Mouse (Mus musculus) hindbrain, embryonic 10.5 days (tissue): ENCODE results near the gene Luc7l3. TPM values are rescaled to one million over a fixed set of nuclear protein-coding genes. Genes with fewer than 3 reads are reported as not detected.

Source experiments
- DNase-seq: peaks from one replicate; pipeline ENCODE4 v3.0.0-alpha.2; 2017; ENCODE audit warnings: low spot score
- H3K27ac ChIP-seq: fragments of 300-500 bp; sonication (generic); 2 replicates; pipeline ENCODE4 v1.5.1; 2016; ENCODE audit warnings: mild to moderate bottlenecking, moderate library complexity
- H3K27me3 ChIP-seq: fragments of 300-500 bp; sonication (generic); 2 replicates; pipeline ENCODE4 v1.6.1; 2016; ENCODE audit warnings: mild to moderate bottlenecking; ENCODE audit not compliant: poor library complexity, insufficient read depth, severe bottlenecking
- H3K36me3 ChIP-seq: fragments of 300-500 bp; sonication (generic); 2 replicates; pipeline ENCODE4 v1.6.1; 2016; ENCODE audit warnings: mild to moderate bottlenecking, moderate library complexity
- H3K4me1 ChIP-seq: fragments of 300-500 bp; sonication (generic); replicated peaks from 2 replicates; pipeline ENCODE4 v1.6.1; 2016; ENCODE audit warnings: mild to moderate bottlenecking
- H3K4me3 ChIP-seq: fragments of 300-500 bp; sonication (generic); 2 replicates; pipeline ENCODE4 v1.5.1; 2016; ENCODE audit warnings: mild to moderate bottlenecking, moderate library complexity
- H3K9me3 ChIP-seq: fragments of 300-500 bp; sonication (generic); 2 replicates; pipeline ENCODE4 v1.6.1; 2016; ENCODE audit warnings: mild to moderate bottlenecking, moderate library complexity
- WGBS: fragments of 180-500 bp; shearing (Covaris S2); methylation state at CpG from one replicate; pipeline ENCODE4 v1.1.7; 2016; 5-methylcytosine and 5-hydroxymethylcytosine counted together
- polyA plus RNA-seq: library from polyadenylated mRNA; unstranded; fragments of >200 nt; fragmentation: Nextera tagmentation; extraction: Ambion mirVana; gene quantifications from 2 replicates; pipeline ENCODE4 v1.2.1, GENCODE M21; 2016

Luc7l3 gene
- 72.3 and 103 TPM in 2 replicates for polyA plus RNA-seq

- under 1% methylated on average over 36 of the region's 36 CpGs for WGBS
These were observed at the start of gene Luc7l3 for GRCm38 (mm10) chr11:94321931-94322400. Gene Luc7l3, minus strand, starts transcription at chr11:94321988.

GRCm38 (mm10) chr11:94370809-94371208 is 49.0 kb upstream of the Luc7l3 start:
- peaks cover 14% of the 10 kb centered on the region; the same call in 1 of the 2 replicates for H3K27me3 ChIP-seq
- peaks cover 19% of the 10 kb centered on the region for H3K4me1 ChIP-seq
- no peak overlapping the region for H3K4me3 ChIP-seq
- WGBS: 44% methylated on average over 5 of the region's 5 CpGs
- H3K27ac ChIP-seq: no peak overlapping the region
- H3K36me3 ChIP-seq: no peaks in the 10 kb centered on the region
- peaks cover 5% of the 10 kb centered on the region; the same call in 1 of the 2 replicates for H3K9me3 ChIP-seq
- no peak for DNase-seq

More at GRCm38 (mm10) chr11:94321931-94322400, at the start of gene Luc7l3:
- Histone ChIP-seq H3K4me3 (peak within 1 kb of the TSS; percentile 90), H3K27ac (peak within 1 kb of the TSS; percentile 99), H3K27me3 (no peaks in the 10 kb centered on the region), H3K9me3 (no peaks in the 10 kb centered on the region), H3K4me1 (peaks cover 43% of the 10 kb centered on the region), H3K36me3 (peaks cover 30% of the 10 kb centered on the region)
- DNase-seq: peak; percentile 93

GRCm38 (mm10) chr11:94369981-94370380 is 48.2 kb upstream of the Luc7l3 start:
- DNase-seq: no peak
- H3K27ac ChIP-seq: no peak overlapping the region

GRCm38 (mm10) chr11:94365340-94365739 is 43.6 kb upstream of the Luc7l3 start:
- Histone ChIP-seq H3K27me3 (peaks cover 3% of the 10 kb centered on the region; the same call in 1 of the 2 replicates), H3K36me3 (no peaks in the 10 kb centered on the region), H3K4me3 (no peak overlapping the region), H3K4me1 (peaks cover 5% of the 10 kb centered on the region; the same call in 1 of the 2 replicates), H3K9me3 (peaks cover 5% of the 10 kb centered on the region; the same call in 1 of the 2 replicates), H3K27ac (no peak overlapping the region)
- no peak for DNase-seq
- 72% methylated on average over 3 of the region's 3 CpGs for WGBS

More at GRCm38 (mm10) chr11:94369981-94370380, 48.2 kb upstream of the Luc7l3 start:
- Histone ChIP-seq H3K9me3 (peaks cover 5% of the 10 kb centered on the region; the same call in 1 of the 2 replicates), H3K4me3 (no peak overlapping the region), H3K4me1 (peaks cover 20% of the 10 kb centered on the region), H3K27me3 (peaks cover 14% of the 10 kb centered on the region; the same call in 1 of the 2 replicates), H3K36me3 (no peaks in the 10 kb centered on the region)
- 83% methylated on average over 6 of the region's 6 CpGs for WGBS

GRCm38 (mm10) chr11:94363690-94364089 is 41.9 kb upstream of the Luc7l3 start:
- no peaks in the 10 kb centered on the region for H3K36me3 ChIP-seq
- H3K27me3 ChIP-seq: peaks cover 3% of the 10 kb centered on the region; the same call in 1 of the 2 replicates
- no peak for DNase-seq
- peaks cover 5% of the 10 kb centered on the region; the same call in 1 of the 2 replicates for H3K9me3 ChIP-seq
- WGBS: 85% methylated on average over 7 of the region's 7 CpGs
- H3K4me1 ChIP-seq: 0 out of 2 replicates have a peak, but pooled peaks cover 3% of the 10 kb centered on the region
- no peak overlapping the region for H3K4me3 ChIP-seq
- no peak overlapping the region for H3K27ac ChIP-seq

GRCm38 (mm10) chr11:94362101-94362500 is 40.3 kb upstream of the Luc7l3 start:
- H3K27ac ChIP-seq: no peak overlapping the region
- peaks cover 4% of the 10 kb centered on the region; the same call in 1 of the 2 replicates for H3K27me3 ChIP-seq
- H3K9me3 ChIP-seq: peaks cover 5% of the 10 kb centered on the region; the same call in 1 of the 2 replicates
- DNase-seq: no peak
- no peaks in the 10 kb centered on the region for H3K36me3 ChIP-seq
- H3K4me1 ChIP-seq: 0 out of 2 replicates have a peak, but pooled peaks cover 3% of the 10 kb centered on the region
- H3K4me3 ChIP-seq: no peak overlapping the region
- 91% methylated on average over 5 of the region's 5 CpGs for WGBS

- H3K9me3 ChIP-seq: peaks cover 5% of the 10 kb centered on the region; the same call in 1 of the 2 replicates
These were observed 39.5 kb upstream of the Luc7l3 start for GRCm38 (mm10) chr11:94361166-94361870.

GRCm38 (mm10) chr11:94359168-94359567 is 37.4 kb upstream of the Luc7l3 start:
- 97% methylated on average over 12 of the region's 12 CpGs for WGBS
- no peaks in the 10 kb centered on the region for H3K4me1 ChIP-seq
- no peaks in the 10 kb centered on the region for H3K36me3 ChIP-seq
- no peak overlapping the region for H3K27ac ChIP-seq
- DNase-seq: no peak
- H3K9me3 ChIP-seq: no peaks in the 10 kb centered on the region
- H3K4me3 ChIP-seq: no peak overlapping the region
- H3K27me3 ChIP-seq: peaks cover 9% of the 10 kb centered on the region; the same call in 1 of the 2 replicates

More at GRCm38 (mm10) chr11:94361166-94361870, 39.5 kb upstream of the Luc7l3 start:
- DNase-seq: no peak
- Histone ChIP-seq H3K36me3 (no peaks in the 10 kb centered on the region), H3K27me3 (peaks cover 9% of the 10 kb centered on the region; the same call in 1 of the 2 replicates), H3K27ac (no peak overlapping the region), H3K4me3 (no peak overlapping the region), H3K4me1 (0 out of 2 replicates have a peak, but pooled peaks cover 3% of the 10 kb centered on the region)
- WGBS: 94% methylated on average over 14 of the region's 14 CpGs

GRCm38 (mm10) chr11:94355521-94356217 is 33.9 kb upstream of the Luc7l3 start:
- H3K4me3 ChIP-seq: no peak overlapping the region
- no peak for DNase-seq
- peaks cover 9% of the 10 kb centered on the region; the same call in 1 of the 2 replicates for H3K4me1 ChIP-seq
- H3K36me3 ChIP-seq: no peaks in the 10 kb centered on the region
- whole genome bisulfite sequencing: 92% methylated on average over 9 of the region's 9 CpGs
- H3K27me3 ChIP-seq: peaks cover 24% of the 10 kb centered on the region
- H3K27ac ChIP-seq: no peak overlapping the region
- H3K9me3 ChIP-seq: no peaks in the 10 kb centered on the region

- 45% methylated on average over 3 of the region's 3 CpGs for WGBS
- Histone ChIP-seq H3K9me3 (no peaks in the 10 kb centered on the region), H3K36me3 (no peaks in the 10 kb centered on the region), H3K27ac (no peak overlapping the region), H3K4me1 (peaks cover 14% of the 10 kb centered on the region; the same call in 1 of the 2 replicates), H3K4me3 (no peak overlapping the region), H3K27me3 (peaks cover 23% of the 10 kb centered on the region)
- DNase-seq: no peak
These were observed 29.3 kb upstream of the Luc7l3 start for GRCm38 (mm10) chr11:94351094-94351493.

- no peaks in the 10 kb centered on the region for H3K36me3 ChIP-seq
- H3K4me1 ChIP-seq: peaks cover 14% of the 10 kb centered on the region; the same call in 1 of the 2 replicates
- H3K27me3 ChIP-seq: peaks cover 28% of the 10 kb centered on the region
- WGBS: 78% methylated on average over 1 of the region's 1 CpGs
- no peak overlapping the region for H3K27ac ChIP-seq
- no peaks in the 10 kb centered on the region for H3K9me3 ChIP-seq
- H3K4me3 ChIP-seq: no peak overlapping the region
- DNase-seq: no peak
These were observed 28.5 kb upstream of the Luc7l3 start for GRCm38 (mm10) chr11:94350337-94350736.

- Histone ChIP-seq H3K4me3 (no peak overlapping the region), H3K36me3 (no peaks in the 10 kb centered on the region), H3K4me1 (peaks cover 14% of the 10 kb centered on the region), H3K9me3 (no peaks in the 10 kb centered on the region), H3K27me3 (peaks cover 33% of the 10 kb centered on the region), H3K27ac (no peak overlapping the region)
- 81% methylated on average over 2 of the region's 2 CpGs for WGBS
- DNase-seq: no peak
These were observed 28.1 kb upstream of the Luc7l3 start for GRCm38 (mm10) chr11:94349839-94350238.
